Mouse (Mus musculus) lung, embryonic 16.5 days (tissue): Measurements from ENCODE around the gene Lrp3. TPM values are rescaled to one million over a fixed set of nuclear protein-coding genes. Genes with fewer than 3 reads are reported as not detected.

Experiments used
- ATAC-seq: fragments of 200-750 bp; cut with Nextera tagmentation; 2 replicates; pipeline ENCODE4 v1.8.0; 2017; ENCODE audit warnings: low read depth, mild to moderate bottlenecking, moderate library complexity
- H3K27ac ChIP-seq: fragments of 300-500 bp; sonication (generic); 2 replicates; pipeline ENCODE4 v1.5.1; 2014; ENCODE audit warnings: mild to moderate bottlenecking, control low read depth, low read length
- H3K27me3 ChIP-seq: fragments of 300-500 bp; sonication (generic); 2 replicates; pipeline ENCODE4 v1.6.1; 2014; ENCODE audit warnings: low read depth, low read length, mixed read lengths; ENCODE audit not compliant: control insufficient read depth, insufficient read depth
- H3K36me3 ChIP-seq: fragments of 300-500 bp; sonication (generic); 2 replicates; pipeline ENCODE4 v1.6.1; 2014; ENCODE audit warnings: low read length; ENCODE audit not compliant: control insufficient read depth, insufficient read depth
- H3K4me1 ChIP-seq: fragments of 300-500 bp; sonication (generic); replicated peaks from 2 replicates; pipeline ENCODE4 v1.6.1; 2014; ENCODE audit warnings: low read length, mixed read lengths; ENCODE audit not compliant: control insufficient read depth, insufficient read depth
- H3K4me2 ChIP-seq: fragments of 300-500 bp; sonication (generic); 2 replicates; pipeline ENCODE4 v1.6.1; 2014; ENCODE audit warnings: low read depth, low read length, control low read depth
- H3K4me3 ChIP-seq: fragments of 300-500 bp; sonication (generic); 2 replicates; pipeline ENCODE4 v1.5.1; 2014; ENCODE audit warnings: mild to moderate bottlenecking, low read length, control low read depth
- H3K9ac ChIP-seq: fragments of 300-500 bp; sonication (generic); 2 replicates; pipeline ENCODE4 v1.6.1; 2014; ENCODE audit warnings: low read length, control low read depth
- H3K9me3 ChIP-seq: fragments of 300-500 bp; sonication (generic); 2 replicates; pipeline ENCODE4 v1.6.1; 2016; ENCODE audit warnings: low read length; ENCODE audit not compliant: control insufficient read depth
- WGBS: fragments of 180-500 bp; shearing (Covaris S2); extraction: QIAGEN DNeasy Blood & Tissue Kit; methylation state at CpG from one replicate; pipeline ENCODE4 v1.1.7; 2014; 5-methylcytosine and 5-hydroxymethylcytosine counted together
- polyA plus RNA-seq: library from polyadenylated mRNA; unstranded; fragments of >200 nt; fragmentation: Nextera tagmentation; extraction: Ambion mirVana; gene quantifications from 2 replicates; pipeline ENCODE4 v1.2.1, GENCODE M21; 2015

The Lrp3 gene
- polyA plus RNA-seq, 1 experiment from 2014 or later: 5.9 TPM

DNA sequence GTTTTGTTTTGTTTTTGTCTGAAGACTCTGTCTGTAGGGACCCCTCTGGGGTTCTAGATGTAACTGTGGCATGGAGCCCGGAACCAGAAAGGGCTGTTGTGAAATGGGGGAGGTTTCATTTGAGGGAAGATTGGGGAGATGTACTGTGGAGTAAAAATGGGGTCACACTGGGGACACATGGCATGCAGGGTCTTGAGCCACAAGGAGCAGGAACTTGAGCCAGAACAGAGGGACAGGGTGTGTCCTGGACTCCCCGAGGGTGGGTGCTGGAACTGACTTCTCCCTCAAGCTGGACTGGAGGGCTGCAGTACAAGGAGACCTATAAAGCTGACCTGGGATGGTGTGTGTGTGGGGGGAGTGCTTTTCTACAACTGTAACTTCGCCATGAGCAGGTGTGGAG lies 57.8 kb downstream of the Lrp3 start:
- no peaks in the 10 kb centered on the region for H3K36me3 ChIP-seq
- H3K27me3 ChIP-seq: no peaks in the 10 kb centered on the region
- WGBS: 69% methylated on average over 3 of the region's 3 CpGs
- no peaks in the 10 kb centered on the region for H3K4me1 ChIP-seq
- no peak overlapping the region for H3K4me2 ChIP-seq
- ATAC-seq: no peak
- no peak overlapping the region for H3K4me3 ChIP-seq
- no peaks in the 10 kb centered on the region for H3K9me3 ChIP-seq
- no peak overlapping the region for H3K9ac ChIP-seq
- no peak overlapping the region for H3K27ac ChIP-seq

DNA sequence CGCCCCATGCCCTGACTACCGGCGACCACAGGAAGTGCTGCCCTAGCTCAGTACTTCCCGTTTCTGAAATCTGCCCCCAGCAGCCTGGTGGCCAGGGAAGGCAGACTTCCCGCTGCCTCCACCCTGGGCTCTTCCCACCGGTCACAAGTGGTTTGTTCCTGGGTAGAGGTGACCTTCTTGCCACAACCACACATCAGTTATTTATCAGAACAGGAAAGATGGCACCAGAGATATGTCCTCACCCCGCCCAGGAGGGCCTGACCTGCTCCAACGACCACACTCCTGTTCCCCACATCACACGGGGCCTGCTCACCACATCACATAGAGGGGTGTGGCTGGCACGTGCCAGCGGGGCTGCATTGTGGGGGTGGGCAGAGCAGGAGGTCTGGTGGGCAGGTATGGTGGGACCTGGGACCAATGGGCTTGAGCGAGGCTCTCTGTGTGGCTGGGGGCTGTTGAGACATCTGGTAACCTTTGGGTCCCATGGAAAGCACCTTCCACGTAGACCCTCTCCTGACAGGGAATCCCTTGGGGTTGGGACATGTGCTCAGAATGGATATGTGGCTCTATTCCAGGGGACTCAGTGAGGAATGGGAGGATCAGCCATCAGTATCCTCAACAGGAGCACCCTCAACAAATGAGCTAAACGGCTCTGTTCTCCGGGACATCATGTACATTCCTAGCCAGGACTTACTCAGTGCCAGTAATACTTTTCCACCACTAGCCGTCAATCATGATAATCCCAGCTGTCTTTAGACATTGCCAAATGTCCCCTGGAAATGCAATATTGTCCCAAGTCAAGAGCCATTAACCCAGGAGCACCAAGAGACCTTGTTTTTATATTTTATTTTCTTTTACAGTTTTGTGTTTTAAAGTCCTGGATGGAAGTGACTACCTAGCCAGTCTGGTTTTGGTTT lies 58.5 kb downstream of the Lrp3 start:
- WGBS: 57% methylated on average over 16 of the region's 16 CpGs
- ATAC-seq: no peak
- Histone ChIP-seq H3K9me3 (no peaks in the 10 kb centered on the region), H3K4me2 (no peak overlapping the region), H3K4me3 (no peak overlapping the region), H3K27ac (no peak overlapping the region), H3K27me3 (no peaks in the 10 kb centered on the region), H3K9ac (no peak overlapping the region), H3K36me3 (no peaks in the 10 kb centered on the region), H3K4me1 (no peaks in the 10 kb centered on the region)

DNA sequence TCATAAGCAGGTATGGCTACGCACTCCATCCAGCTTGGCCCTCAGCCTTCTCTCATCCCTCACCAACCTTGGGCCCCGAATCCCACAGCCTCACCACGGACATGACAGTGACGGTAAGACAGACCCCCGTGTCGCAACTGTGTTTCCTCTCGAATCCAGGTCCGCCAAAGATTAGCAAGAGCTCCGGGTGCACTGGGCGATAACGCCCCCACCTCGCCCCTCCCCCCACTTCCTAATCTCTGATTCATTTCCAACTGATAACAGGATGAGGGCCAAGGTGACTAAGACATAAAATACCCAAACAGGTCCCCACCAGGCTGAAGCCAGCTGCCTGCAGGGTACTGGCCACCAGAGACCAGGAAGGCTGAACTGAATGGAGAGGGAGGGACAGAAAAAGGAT lies 60.8 kb downstream of the Lrp3 start:
- H3K4me3 ChIP-seq: no peak overlapping the region
- 55% methylated on average over 12 of the region's 12 CpGs for WGBS
- no peak overlapping the region for H3K9ac ChIP-seq

DNA sequence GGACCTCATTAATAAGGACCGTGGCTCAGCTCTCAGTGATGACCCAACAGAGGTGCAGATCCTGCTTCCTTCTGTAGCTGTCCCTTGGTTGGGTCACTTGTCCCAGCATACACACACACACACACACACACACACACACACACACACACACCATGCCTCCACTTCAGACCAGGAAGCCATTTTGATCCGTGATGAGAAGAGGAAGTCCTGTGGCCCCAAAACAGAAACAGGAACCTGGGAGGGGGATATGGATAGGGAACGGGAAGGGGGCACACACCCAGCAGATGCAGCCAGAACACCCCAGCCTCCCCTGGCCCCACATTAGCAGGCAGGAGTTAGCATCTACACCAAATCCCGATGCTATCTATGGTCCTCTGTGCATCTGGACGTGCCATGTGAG lies 64.4 kb downstream of the Lrp3 start:
- no peak overlapping the region for H3K27ac ChIP-seq
- no peak overlapping the region for H3K4me2 ChIP-seq
- no peak overlapping the region for H3K9ac ChIP-seq
- ATAC-seq: no peak
- H3K4me1 ChIP-seq: peaks cover 19% of the 10 kb centered on the region
- 73% methylated on average over 5 of the region's 5 CpGs for WGBS
- H3K4me3 ChIP-seq: no peak overlapping the region
- no peaks in the 10 kb centered on the region for H3K36me3 ChIP-seq
- H3K9me3 ChIP-seq: no peaks in the 10 kb centered on the region
- no peaks in the 10 kb centered on the region for H3K27me3 ChIP-seq

More for the DNA sequence above, 60.8 kb downstream of the Lrp3 start:
- ATAC-seq: no peak
- peaks cover 6% of the 10 kb centered on the region for H3K4me1 ChIP-seq
- H3K36me3 ChIP-seq: no peaks in the 10 kb centered on the region
- no peak overlapping the region for H3K27ac ChIP-seq
- H3K4me2 ChIP-seq: no peak overlapping the region
- no peaks in the 10 kb centered on the region for H3K9me3 ChIP-seq
- no peaks in the 10 kb centered on the region for H3K27me3 ChIP-seq

Other genes with a start within 250 kb of the Lrp3 start
- gene Cebpg, start 158.9 kb downstream of the Lrp3 start, polyA plus RNA-seq: 37.5 and 38.7 TPM in 2 replicates
- gene Cebpa, start 96.2 kb downstream of the Lrp3 start, polyA plus RNA-seq: 7.5 and 9.4 TPM in 2 replicates
- 5.3 and 6.2 TPM in 2 replicates for gene Slc7a10, start 29.1 kb downstream of the Lrp3 start, polyA plus RNA-seq
- gene Gpatch1, start 102.9 kb upstream of the Lrp3 start, polyA plus RNA-seq: 15.5 and 16.5 TPM in 2 replicates
- 5.9 and 6.6 TPM in 2 replicates for gene Rhpn2, start 118.7 kb upstream of the Lrp3 start, polyA plus RNA-seq
- gene Faap24, start 181.3 kb upstream of the Lrp3 start, polyA plus RNA-seq: 20.0 and 21.0 TPM in 2 replicates
- gene Cep89, start 181.5 kb upstream of the Lrp3 start, polyA plus RNA-seq: 54.1 and 54.4 TPM in 2 replicates
- gene Slc7a9, start 233.3 kb upstream of the Lrp3 start, polyA plus RNA-seq: 0.14 and 0.31 TPM in 2 replicates